Mouse (Mus musculus): ENCODE results near the gene Olfr157. TPM values are rescaled to one million over a fixed set of nuclear protein-coding genes. Genes with fewer than 3 reads are reported as not detected.

Olfr157 gene
- not detected in 2 replicates for polyA plus RNA-seq (2015; fragmentation: Nextera tagmentation; extraction: Ambion mirVana)

DNA sequence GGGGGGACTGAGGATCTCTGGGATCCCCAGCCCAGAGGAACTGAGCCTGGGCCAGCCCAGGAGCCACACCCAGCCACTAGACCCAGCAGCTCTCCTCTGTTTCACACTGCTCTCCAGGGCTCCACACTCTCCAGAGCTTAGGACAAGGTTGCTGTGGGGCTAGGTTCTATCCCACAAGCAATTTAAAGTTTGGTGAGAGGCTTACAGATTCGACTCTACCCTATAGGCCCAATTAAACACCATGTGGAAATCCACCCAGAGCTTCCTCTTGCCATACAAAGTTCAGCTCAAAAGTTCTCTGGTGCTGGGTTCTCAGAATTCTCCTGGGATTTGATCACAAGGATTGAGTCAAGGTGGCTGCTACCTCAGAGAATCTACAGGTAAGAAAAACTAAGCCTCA, at the start of gene Olfr157:
TSS of gene Olfr157 (minus strand) at position 101 of the 400 bp plus-strand sequence.
- 79% methylated on average over 1 of the region's 1 CpGs for WGBS
- no peaks in the 10 kb centered on the region for H3K27me3 ChIP-seq (replicated peaks)
- no peak within 1 kb of the TSS for H3K27ac ChIP-seq (replicated peaks)
- no peak for ATAC-seq (ENCODE audit: extremely low read depth, insufficient number of reproducible peaks, low FRiP score, low TSS enrichment)
- no peaks in the 10 kb centered on the region for H3K36me3 ChIP-seq
- H3K9me3 ChIP-seq, result peaks cover 6% of the 10 kb centered on the region
- H3K4me3 ChIP-seq, result no peak within 1 kb of the TSS
- no peak within 1 kb of the TSS for H3K9ac ChIP-seq
- H3K4me1 ChIP-seq, result peaks cover 11% of the 10 kb centered on the region
- H3K4me2 ChIP-seq, result no peak within 1 kb of the TSS

DNA sequence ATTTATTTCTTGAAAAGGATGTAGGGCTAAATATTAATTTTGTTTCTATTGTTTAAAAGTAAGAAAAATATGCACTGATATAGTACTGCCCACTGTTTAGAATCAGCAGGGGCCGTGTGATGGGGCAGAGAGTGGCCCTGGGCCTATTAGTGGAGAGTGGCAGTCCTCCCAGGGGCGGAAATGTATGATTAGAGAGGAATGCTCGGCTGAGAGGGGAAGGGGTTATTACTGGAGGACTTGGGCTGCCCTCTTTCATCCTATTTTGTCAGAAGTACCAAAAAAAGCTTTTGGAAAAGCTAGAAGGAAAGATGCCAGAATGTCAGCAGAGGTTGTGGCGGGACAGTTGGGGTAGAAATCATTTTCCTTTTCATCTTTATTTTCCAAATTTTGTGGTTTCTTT, 44.2 kb upstream of the Olfr157 start:
- peaks cover 52% of the 10 kb centered on the region for H3K4me1 ChIP-seq
- 0 out of 2 replicates have a peak overlapping the region, but pooled peaks have one; percentile 62 for H3K9ac ChIP-seq
- H3K4me2 ChIP-seq, result peak overlapping the region; percentile 42
- ATAC-seq (ENCODE audit: extremely low read depth, insufficient number of reproducible peaks, low FRiP score, low TSS enrichment), result no peak
- no peak overlapping the region for H3K4me3 ChIP-seq
- peak overlapping the region; percentile 84 for H3K27ac ChIP-seq (replicated peaks)
- H3K27me3 ChIP-seq (replicated peaks), result no peaks in the 10 kb centered on the region
- no peaks in the 10 kb centered on the region for H3K9me3 ChIP-seq
- 18% methylated on average over 4 of the region's 4 CpGs for WGBS
- H3K36me3 ChIP-seq, result no peaks in the 10 kb centered on the region

DNA sequence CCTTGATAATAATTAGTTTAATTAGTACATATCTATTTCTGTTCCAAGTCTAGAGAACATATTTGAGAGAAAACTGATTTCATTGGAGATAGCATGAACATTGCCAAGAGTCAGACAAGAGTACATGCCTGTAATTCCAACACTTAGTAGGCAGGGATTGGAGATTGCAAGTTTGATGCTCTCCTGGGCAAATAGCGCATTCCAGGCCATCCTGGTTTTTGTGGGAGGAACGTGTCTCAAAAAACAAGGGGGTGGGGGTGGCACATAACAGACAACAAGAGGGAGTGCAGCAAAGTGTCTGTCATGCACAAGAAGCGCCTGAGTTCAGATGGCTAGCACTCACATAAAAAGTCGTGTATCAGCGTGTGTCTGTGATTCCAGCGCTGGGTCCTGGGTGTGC, 39.6 kb upstream of the Olfr157 start:
- peaks cover 60% of the 10 kb centered on the region for H3K4me1 ChIP-seq
- no peak overlapping the region for H3K4me2 ChIP-seq
- no peaks in the 10 kb centered on the region for H3K27me3 ChIP-seq (replicated peaks)
- H3K9ac ChIP-seq, result no peak overlapping the region
- H3K27ac ChIP-seq (replicated peaks), result no peak overlapping the region
- no peaks in the 10 kb centered on the region for H3K9me3 ChIP-seq
- H3K36me3 ChIP-seq, result no peaks in the 10 kb centered on the region
- 60% methylated on average over 6 of the region's 6 CpGs for WGBS
- no peak overlapping the region for H3K4me3 ChIP-seq
- no peak for ATAC-seq (ENCODE audit: extremely low read depth, insufficient number of reproducible peaks, low FRiP score, low TSS enrichment)

DNA sequence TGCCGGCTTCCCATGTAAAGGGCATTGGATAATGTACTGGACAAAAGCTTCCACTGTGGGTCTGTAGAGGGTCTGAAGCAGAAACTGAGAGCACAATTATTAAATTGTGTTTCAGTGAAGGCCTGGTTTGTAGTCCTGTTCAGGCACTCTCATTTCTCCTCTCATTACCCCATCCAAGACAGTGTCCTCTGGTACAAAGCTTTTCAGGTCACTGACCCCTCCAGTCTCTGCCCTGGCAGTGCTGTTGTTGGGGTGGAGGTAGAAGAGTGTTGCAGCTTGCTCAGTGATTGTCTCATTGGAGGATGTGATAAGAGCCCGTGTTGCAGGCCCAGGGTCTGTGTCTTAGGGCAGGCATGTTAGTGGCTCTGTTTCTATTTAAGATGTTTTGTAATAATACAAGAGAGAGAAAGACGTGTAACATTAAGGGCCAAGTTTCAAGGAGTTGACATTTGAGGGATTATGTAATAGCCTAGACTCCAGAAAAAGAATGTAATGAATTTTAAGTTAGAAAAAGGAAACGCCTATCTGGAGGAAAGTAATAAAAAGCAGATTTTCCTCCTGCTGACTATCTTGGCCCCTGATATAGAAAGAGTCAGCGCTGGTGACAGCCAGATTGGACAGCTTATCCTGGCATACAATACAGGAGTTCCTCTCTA, 38.2 kb upstream of the Olfr157 start:
- H3K4me1 ChIP-seq, result peaks cover 48% of the 10 kb centered on the region
- peak overlapping the region; percentile 80 for H3K27ac ChIP-seq (replicated peaks)
- no peaks in the 10 kb centered on the region for H3K27me3 ChIP-seq (replicated peaks)
- 27% methylated on average over 5 of the region's 5 CpGs for WGBS
- no peak overlapping the region for H3K4me3 ChIP-seq
- no peaks in the 10 kb centered on the region for H3K9me3 ChIP-seq
- H3K9ac ChIP-seq, result peak overlapping the region; percentile 19; the same call in 1 of the 2 replicates
- no peak for ATAC-seq (ENCODE audit: extremely low read depth, insufficient number of reproducible peaks, low FRiP score, low TSS enrichment)
- H3K36me3 ChIP-seq, result no peaks in the 10 kb centered on the region
- peak overlapping the region; percentile 12; the same call in 1 of the 2 replicates for H3K4me2 ChIP-seq

DNA sequence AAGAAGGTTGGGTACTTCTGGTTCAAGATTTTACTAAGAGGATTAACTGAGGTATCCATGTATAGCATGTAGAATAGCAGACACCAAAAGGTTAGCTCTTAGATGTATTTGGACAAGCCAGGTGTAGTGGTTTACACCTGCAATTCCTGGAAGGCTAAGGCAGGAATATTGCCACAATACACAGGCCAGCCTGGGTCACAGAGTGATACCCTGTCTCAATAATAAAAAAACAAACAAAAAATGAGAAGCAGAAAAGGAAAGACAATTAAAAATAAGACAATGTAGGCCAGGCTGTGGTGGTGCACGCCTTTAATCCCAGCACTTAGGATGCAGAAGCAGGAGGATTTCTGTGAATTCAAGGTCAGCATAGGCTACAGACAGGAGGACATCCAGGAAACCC, 37.2 kb upstream of the Olfr157 start:
- Histone ChIP-seq H3K27me3 (replicated peaks) (no peaks in the 10 kb centered on the region), H3K27ac (replicated peaks) (no peak overlapping the region), H3K9me3 (no peaks in the 10 kb centered on the region), H3K4me1 (peaks cover 45% of the 10 kb centered on the region), H3K4me2 (no peak overlapping the region), H3K36me3 (no peaks in the 10 kb centered on the region), H3K4me3 (no peak overlapping the region), H3K9ac (no peak overlapping the region)
- WGBS, result 88% methylated on average over 1 of the region's 1 CpGs
- ATAC-seq (ENCODE audit: extremely low read depth, insufficient number of reproducible peaks, low FRiP score, low TSS enrichment), result no peak

DNA sequence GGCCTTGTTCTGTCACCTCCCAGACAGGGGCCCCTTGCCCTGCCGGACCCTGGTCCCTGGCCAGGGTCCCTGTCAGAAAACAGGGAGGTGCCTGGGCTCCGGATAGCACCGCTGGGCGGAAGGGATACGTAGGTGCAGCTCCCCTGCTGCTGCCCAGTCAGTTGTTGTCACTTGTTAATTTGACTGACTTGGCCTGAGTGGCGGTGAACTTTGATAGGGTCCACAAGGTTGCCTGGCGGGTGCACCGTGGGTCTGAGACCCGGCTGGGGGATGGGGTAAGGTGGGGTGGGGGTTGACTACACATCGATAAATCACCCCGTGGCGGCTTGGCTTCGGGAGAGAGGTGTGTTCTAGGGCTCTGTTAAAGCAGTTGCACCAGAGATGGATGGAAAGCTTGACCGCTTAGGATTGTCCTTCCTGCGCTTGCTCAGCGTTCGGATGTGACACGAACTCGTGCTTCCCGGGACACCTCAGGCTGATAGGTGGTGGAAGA, 36.0 kb upstream of the Olfr157 start:
- Histone ChIP-seq H3K9me3 (no peaks in the 10 kb centered on the region), H3K27me3 (replicated peaks) (no peaks in the 10 kb centered on the region), H3K36me3 (no peaks in the 10 kb centered on the region), H3K9ac (peak overlapping the region; percentile 88), H3K4me1 (peaks cover 45% of the 10 kb centered on the region), H3K4me2 (peak overlapping the region; percentile 95), H3K4me3 (peak overlapping the region; percentile 92), H3K27ac (replicated peaks) (peak overlapping the region; percentile 61)
- ATAC-seq (ENCODE audit: extremely low read depth, insufficient number of reproducible peaks, low FRiP score, low TSS enrichment), result peak; percentile 20; the same call in 1 of the 2 replicates
- WGBS, result under 1% methylated on average over 20 of the region's 20 CpGs

DNA sequence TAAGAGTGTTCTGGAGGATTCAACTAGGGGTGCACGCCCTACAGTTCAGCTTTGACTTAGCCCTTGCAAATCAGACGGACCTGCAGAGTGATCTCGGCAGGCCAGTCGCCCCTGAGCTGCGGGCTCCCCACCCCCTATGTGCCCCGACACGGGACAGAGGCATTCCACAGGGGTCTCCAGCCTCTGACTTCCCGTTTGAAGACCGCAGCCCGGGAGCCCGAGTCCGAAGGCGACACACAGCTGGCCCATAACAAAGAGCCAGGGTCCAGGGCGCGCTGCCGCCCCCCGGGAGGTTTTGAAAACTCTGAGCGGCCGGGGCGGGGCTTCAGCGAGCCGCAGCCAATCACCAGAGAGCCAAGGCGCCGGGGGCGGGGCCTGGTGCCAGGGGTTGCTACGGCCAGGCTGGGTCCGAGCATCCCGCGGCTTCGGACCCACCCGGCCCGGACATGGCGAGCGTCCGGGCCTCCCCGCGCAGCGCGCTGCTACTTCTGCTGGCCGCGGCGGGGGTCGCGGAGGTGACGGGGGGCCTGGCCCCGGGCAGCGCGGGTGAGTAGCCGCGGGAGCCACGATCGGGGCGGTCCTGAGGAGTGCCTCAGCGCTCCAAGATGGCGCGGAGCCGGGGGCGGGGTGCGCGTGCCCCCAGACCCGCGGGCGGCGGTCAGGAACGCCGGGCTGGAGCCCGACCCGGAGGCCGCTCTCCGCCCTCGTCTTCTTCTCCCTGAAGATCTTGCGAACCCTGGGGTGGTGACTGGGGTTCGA, 35.3 kb upstream of the Olfr157 start, which contains the start of gene Reck:
TSS of gene Reck (plus strand) at position 371 of the 759 bp plus-strand sequence.
- Histone ChIP-seq H3K4me2 (peak within 1 kb of the TSS; percentile 95), H3K27ac (replicated peaks) (peak within 1 kb of the TSS; percentile 61), H3K36me3 (no peaks in the 10 kb centered on the region), H3K4me3 (peak within 1 kb of the TSS; percentile 92), H3K27me3 (replicated peaks) (no peaks in the 10 kb centered on the region), H3K9ac (peak within 1 kb of the TSS; percentile 88), H3K4me1 (peaks cover 45% of the 10 kb centered on the region), H3K9me3 (no peaks in the 10 kb centered on the region)
- WGBS, result under 1% methylated on average over 72 of the region's 73 CpGs
- ATAC-seq (ENCODE audit: extremely low read depth, insufficient number of reproducible peaks, low FRiP score, low TSS enrichment), result peak; percentile 77

DNA sequence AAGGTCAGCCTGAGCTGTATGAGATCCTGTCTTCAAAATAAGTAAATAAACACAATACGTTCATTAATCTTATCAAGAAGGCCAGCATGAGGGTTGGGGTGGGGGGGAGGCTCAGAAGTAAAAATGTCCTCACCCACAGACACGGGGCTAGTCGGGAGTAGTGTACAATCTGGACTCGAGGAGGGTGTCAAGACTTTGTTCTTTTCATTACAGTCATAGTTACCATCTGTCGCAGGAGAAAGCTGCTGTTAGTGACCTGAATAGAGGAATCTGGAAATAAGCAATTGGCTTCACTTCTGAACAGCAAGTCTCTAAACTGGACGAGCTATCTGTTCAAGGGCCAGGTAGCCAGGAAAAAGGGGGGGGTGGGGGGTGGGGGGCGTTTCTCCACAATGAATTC, 34.5 kb upstream of the Olfr157 start:
- H3K4me2 ChIP-seq, result peak overlapping the region; percentile 95
- no peaks in the 10 kb centered on the region for H3K9me3 ChIP-seq
- peak overlapping the region; percentile 88 for H3K9ac ChIP-seq
- H3K27me3 ChIP-seq (replicated peaks), result no peaks in the 10 kb centered on the region
- H3K27ac ChIP-seq (replicated peaks), result no peak overlapping the region
- peak overlapping the region; percentile 92 for H3K4me3 ChIP-seq
- ATAC-seq (ENCODE audit: extremely low read depth, insufficient number of reproducible peaks, low FRiP score, low TSS enrichment), result no peak
- WGBS, result 42% methylated on average over 7 of the region's 7 CpGs
- H3K36me3 ChIP-seq, result no peaks in the 10 kb centered on the region
- H3K4me1 ChIP-seq, result peaks cover 40% of the 10 kb centered on the region

DNA sequence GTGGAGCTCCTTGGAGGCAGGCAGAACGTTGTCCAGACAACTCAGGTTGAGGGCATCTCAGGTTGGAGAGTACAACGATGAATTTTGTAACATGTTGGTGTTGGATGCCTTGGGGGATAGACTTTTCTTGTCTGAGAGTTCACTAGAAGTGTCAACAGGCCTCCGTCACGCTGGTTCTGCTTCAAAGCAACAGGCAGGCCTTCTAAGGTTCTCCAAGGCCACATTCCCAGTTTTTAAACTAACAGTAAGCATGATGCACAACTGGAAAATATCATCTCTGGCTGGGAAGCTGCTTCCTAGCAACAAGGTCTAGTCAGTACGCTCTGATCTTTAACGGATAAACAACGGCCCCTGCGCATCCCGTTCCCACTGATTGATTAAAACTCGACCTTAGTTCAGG, 29.8 kb upstream of the Olfr157 start:
- 83% methylated on average over 10 of the region's 10 CpGs for WGBS
- no peak overlapping the region for H3K27ac ChIP-seq (replicated peaks)
- H3K9me3 ChIP-seq, result peaks cover 7% of the 10 kb centered on the region; the same call in 1 of the 2 replicates
- H3K27me3 ChIP-seq (replicated peaks), result no peaks in the 10 kb centered on the region
- H3K4me1 ChIP-seq, result peaks cover 3% of the 10 kb centered on the region
- no peak overlapping the region for H3K9ac ChIP-seq
- H3K4me2 ChIP-seq, result no peak overlapping the region
- ATAC-seq (ENCODE audit: extremely low read depth, insufficient number of reproducible peaks, low FRiP score, low TSS enrichment), result no peak
- H3K36me3 ChIP-seq, result no peaks in the 10 kb centered on the region
- no peak overlapping the region for H3K4me3 ChIP-seq

DNA sequence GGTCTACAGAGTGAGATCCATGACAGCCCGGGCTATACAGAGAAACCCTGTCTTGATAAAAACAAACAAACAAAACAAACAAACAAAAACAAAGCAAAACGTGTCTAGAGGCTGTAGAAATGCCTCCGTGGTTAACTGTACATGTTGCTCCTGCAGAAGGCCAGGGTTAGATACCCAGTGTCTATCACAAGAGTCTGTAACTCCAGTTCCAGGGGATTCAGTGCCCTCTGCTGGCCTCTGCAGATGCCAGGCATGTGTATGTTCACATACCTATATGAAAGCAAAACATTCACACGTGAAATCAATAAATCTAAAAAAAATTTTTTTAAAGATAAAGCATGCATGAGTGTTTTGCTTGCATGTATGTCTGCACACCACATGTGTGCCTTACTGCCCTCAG, 23.3 kb upstream of the Olfr157 start:
- Histone ChIP-seq H3K9me3 (no peaks in the 10 kb centered on the region), H3K4me2 (no peak overlapping the region), H3K27ac (replicated peaks) (no peak overlapping the region), H3K27me3 (replicated peaks) (no peaks in the 10 kb centered on the region), H3K36me3 (no peaks in the 10 kb centered on the region), H3K4me3 (no peak overlapping the region), H3K9ac (no peak overlapping the region), H3K4me1 (peaks cover 10% of the 10 kb centered on the region)
- whole genome bisulfite sequencing, result 61% methylated on average over 4 of the region's 4 CpGs
- ATAC-seq (ENCODE audit: extremely low read depth, insufficient number of reproducible peaks, low FRiP score, low TSS enrichment), result no peak

DNA sequence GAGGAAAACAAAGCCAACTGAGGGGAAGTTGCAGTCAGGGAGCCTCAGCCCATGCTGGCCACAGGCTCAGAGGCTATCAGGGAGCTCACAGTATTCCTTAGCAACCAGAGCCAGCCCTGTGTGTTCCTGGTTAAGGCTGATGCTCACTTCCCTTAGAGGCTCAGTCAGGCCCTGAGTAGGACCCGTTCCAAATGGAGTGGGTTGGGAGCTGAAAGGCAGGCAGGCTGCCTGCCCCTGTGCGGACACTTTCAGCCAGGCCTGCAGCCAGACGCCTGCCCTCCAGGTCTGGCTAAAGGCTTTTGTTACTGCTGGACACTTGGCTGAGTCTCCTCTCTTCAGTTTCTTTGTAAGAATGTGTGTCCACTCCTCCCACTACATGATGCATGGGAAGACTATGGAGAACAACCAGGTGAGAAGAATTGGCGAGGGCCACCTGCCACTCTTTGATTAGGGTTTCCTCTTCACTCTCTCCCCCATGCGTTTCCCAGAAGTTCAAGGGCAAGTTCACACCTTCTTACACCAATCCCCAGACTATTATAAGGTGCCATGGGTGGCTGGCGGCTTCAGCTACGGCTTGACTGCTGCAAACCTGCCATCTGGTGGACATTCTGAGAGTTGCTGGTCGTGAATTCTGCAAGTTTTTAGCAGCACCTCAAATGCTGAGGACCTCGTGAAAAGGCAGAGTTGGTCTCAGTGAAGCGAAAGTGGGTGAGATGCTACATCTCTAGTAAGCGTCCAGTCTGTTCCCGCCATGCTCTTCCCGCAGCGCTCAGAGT, 20.9 kb upstream of the Olfr157 start:
- H3K27me3 ChIP-seq (replicated peaks), result no peaks in the 10 kb centered on the region
- peak overlapping the region; percentile 40 for H3K4me2 ChIP-seq
- peaks cover 10% of the 10 kb centered on the region for H3K4me1 ChIP-seq
- no peaks in the 10 kb centered on the region for H3K36me3 ChIP-seq
- no peak overlapping the region for H3K4me3 ChIP-seq
- no peak overlapping the region for H3K9ac ChIP-seq
- H3K27ac ChIP-seq (replicated peaks), result no peak overlapping the region
- WGBS, result 12% methylated on average over 14 of the region's 14 CpGs
- no peaks in the 10 kb centered on the region for H3K9me3 ChIP-seq
- no peak; the same call in 1 of the 2 replicates for ATAC-seq (ENCODE audit: extremely low read depth, insufficient number of reproducible peaks, low FRiP score, low TSS enrichment)

All from heart, embryonic 13.5 days (tissue).